In the genomic region with DNA sequence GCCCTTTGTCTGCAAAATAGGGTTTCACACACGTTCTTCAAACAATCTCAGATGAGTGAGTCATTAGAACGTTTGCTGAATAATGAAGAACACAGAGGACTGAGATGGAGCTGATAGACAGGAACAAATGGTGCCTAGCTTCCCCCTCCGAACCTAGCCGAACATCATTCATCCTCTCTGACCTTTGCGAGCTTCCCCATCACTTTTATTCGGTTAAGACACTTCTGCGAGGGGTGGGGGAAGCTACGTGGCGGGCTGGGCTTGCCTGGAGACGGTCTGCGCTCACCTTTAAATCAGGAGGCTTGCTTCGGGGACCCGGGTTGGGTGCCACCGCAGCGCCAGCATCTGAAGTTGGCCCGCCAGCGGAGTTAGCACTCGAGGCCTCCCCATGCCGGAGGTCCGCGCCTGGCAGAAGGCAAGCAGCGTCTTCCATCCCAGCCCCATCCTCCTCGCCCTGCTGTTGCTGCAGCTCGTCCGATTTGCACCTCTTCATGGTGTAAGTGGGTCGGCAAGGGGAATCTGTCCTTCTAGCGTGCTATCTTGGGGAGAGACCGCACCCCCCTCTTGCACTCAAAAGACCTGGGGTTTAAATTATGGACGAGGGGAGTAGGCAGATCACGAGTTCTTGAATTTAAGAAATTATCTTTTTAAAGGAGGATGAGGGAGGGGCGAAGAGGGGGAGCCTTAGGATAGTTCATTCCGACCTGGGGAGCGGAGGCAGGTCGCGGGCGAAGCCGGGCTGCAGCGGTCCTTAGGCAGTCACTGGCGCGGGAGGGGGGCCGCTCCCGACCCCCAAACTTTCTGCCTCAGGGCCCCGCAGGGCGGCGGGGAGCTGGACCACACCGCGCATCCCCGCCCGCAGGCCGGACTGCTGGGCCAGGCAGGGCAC, we compare ENCODE assay signal across 8 mouse cellular contexts. TPM values are rescaled to one million over a fixed set of nuclear protein-coding genes. Genes with fewer than 3 reads are reported as not detected.
DNase-seq lines count a peak whose midpoint lies in the region; ATAC-seq and TF ChIP-seq lines count a peak whose summit lies in the region.

Gene Tmcc2 (minus strand): TSS at position 591 of the 889 bp plus-strand sequence.

- no peaks in the 10 kb centered on the region for H3K9me3 ChIP-seq in forebrain, embryonic 15.5 days
- no peaks in the 10 kb centered on the region for H3K9me3 ChIP-seq in hindbrain, embryonic 11.5 days (ENCODE audit: control insufficient read depth, low read length)
- no peaks in the 10 kb centered on the region for H3K9me3 ChIP-seq in limb, embryonic 12.5 days

- peak within 1 kb of the TSS; percentile 93 for H3K27ac ChIP-seq in forebrain, embryonic 15.5 days (replicated peaks)
- H3K27ac ChIP-seq in hindbrain, embryonic 11.5 days (ENCODE audit: low read depth, low read length) = peak within 1 kb of the TSS; percentile 90
- H3K27ac ChIP-seq in limb, embryonic 12.5 days = peak within 1 kb of the TSS; percentile 80

- peak; percentile 45 to 83 for DNase-seq in spleen, postnatal 4 days (ENCODE audit: low spot score in 2 of 2)
- DNase-seq in spleen, postnatal 14 days (ENCODE audit: low spot score in 2 of 2) = no peak
- DNase-seq in cerebellum, adult 11-12 months = peak; percentile 74
- peak; percentile 74 for DNase-seq in hindbrain, embryonic 11.5 days (ENCODE audit: low spot score)
- DNase-seq in urinary bladder, postnatal 25 days (ENCODE audit: low spot score) = no peak

- TF ChIP-seq POLR2A in myocyte (IDR thresholded peaks at IDR 0.05; ENCODE audit: insufficient read length, low read depth) = peak; percentile 49

- peak; percentile 51 for ATAC-seq in forebrain, embryonic 15.5 days (replicated peaks)
- peak; percentile 32 for ATAC-seq in hindbrain, embryonic 11.5 days (ENCODE audit: low FRiP score)
- ATAC-seq in limb, embryonic 12.5 days (ENCODE audit: insufficient number of reproducible peaks, insufficient read depth, low FRiP score, low TSS enrichment, low read depth) = peak; percentile 38; the same call in 1 of the 2 replicates

- WGBS in forebrain, embryonic 15.5 days = under 1% methylated on average over 49 of the region's 50 CpGs
- WGBS in hindbrain, embryonic 11.5 days = under 1% methylated on average over 50 of the region's 50 CpGs
- under 1% methylated on average over 47 of the region's 50 CpGs for WGBS in limb, embryonic 12.5 days

- peaks cover 55% of the 10 kb centered on the region for H3K4me1 ChIP-seq in forebrain, embryonic 15.5 days
- H3K4me1 ChIP-seq in hindbrain, embryonic 11.5 days (replicated peaks; ENCODE audit: control insufficient read depth, insufficient read depth, low read length) = peaks cover 19% of the 10 kb centered on the region
- H3K4me1 ChIP-seq in limb, embryonic 12.5 days (replicated peaks) = peaks cover 31% of the 10 kb centered on the region

- H3K4me2 ChIP-seq in forebrain, embryonic 15.5 days (replicated peaks) = peak within 1 kb of the TSS; percentile 95
- peak within 1 kb of the TSS; percentile 90 for H3K4me2 ChIP-seq in hindbrain, embryonic 11.5 days (replicated peaks; ENCODE audit: low read depth, low read length)
- H3K4me2 ChIP-seq in limb, embryonic 12.5 days = peak within 1 kb of the TSS; percentile 93
- H3K4me2 ChIP-seq in myocyte (ENCODE audit: low read depth) = peak within 1 kb of the TSS; percentile 94

- H3K4me3 ChIP-seq in forebrain, embryonic 15.5 days = peak within 1 kb of the TSS; percentile 87
- H3K4me3 ChIP-seq in hindbrain, embryonic 11.5 days (ENCODE audit: low read depth, low read length) = peak within 1 kb of the TSS; percentile 79
- H3K4me3 ChIP-seq in limb, embryonic 12.5 days (replicated peaks) = peak within 1 kb of the TSS; percentile 87
- peak within 1 kb of the TSS; percentile 61 for H3K4me3 ChIP-seq in myocyte

- H3ac ChIP-seq in myocyte (ENCODE audit: control insufficient read depth, insufficient read length) = peak within 1 kb of the TSS; percentile 63

- peak within 1 kb of the TSS; percentile 93 for H3K9ac ChIP-seq in forebrain, embryonic 15.5 days (replicated peaks)
- peak within 1 kb of the TSS; percentile 94 for H3K9ac ChIP-seq in hindbrain, embryonic 11.5 days (ENCODE audit: low read depth, low read length)
- H3K9ac ChIP-seq in limb, embryonic 12.5 days (replicated peaks) = peak within 1 kb of the TSS; percentile 93

- H3K27me3 ChIP-seq in forebrain, embryonic 15.5 days = no peaks in the 10 kb centered on the region
- no peaks in the 10 kb centered on the region for H3K27me3 ChIP-seq in hindbrain, embryonic 11.5 days (ENCODE audit: control insufficient read depth, insufficient read depth, low read length)
- no peaks in the 10 kb centered on the region for H3K27me3 ChIP-seq in limb, embryonic 12.5 days
- H3K27me3 ChIP-seq in myocyte (ENCODE audit: control insufficient read depth, insufficient read depth, insufficient read length) = no peaks in the 10 kb centered on the region

- no peaks in the 10 kb centered on the region for H3K36me3 ChIP-seq in forebrain, embryonic 15.5 days
- H3K36me3 ChIP-seq in hindbrain, embryonic 11.5 days (ENCODE audit: control insufficient read depth, insufficient read depth, low read length) = no peaks in the 10 kb centered on the region
- H3K36me3 ChIP-seq in limb, embryonic 12.5 days = no peaks in the 10 kb centered on the region
- H3K36me3 ChIP-seq in myocyte (ENCODE audit: control insufficient read depth, insufficient read depth) = no peaks in the 10 kb centered on the region

- H3K79me2 ChIP-seq in myocyte (ENCODE audit: control insufficient read depth, insufficient read depth) = peaks cover 24% of the 10 kb centered on the region

TF ChIP-seq in myocyte, 11 proteins besides CTCF, POLR2A, EP300 and RAD21:
- no peak for TF ChIP-seq SRF (IDR thresholded peaks at IDR 0.05; ENCODE audit: control insufficient read depth, insufficient read length, low read depth)
- TF ChIP-seq TCF3 (IDR thresholded peaks at IDR 0.05; ENCODE audit: insufficient read length, low read depth) = no peak
- TF ChIP-seq MYOD1 (IDR thresholded peaks at IDR 0.05; ENCODE audit: control insufficient read depth in 1 of 3, insufficient read length in 2 of 3, low read depth in 2 of 3) = peak in 2 of 3 experiments; percentile 81 to 84
- no peak for TF ChIP-seq CEBPB (IDR thresholded peaks at IDR 0.05; ENCODE audit: insufficient read depth, poor library complexity, severe bottlenecking)
- peak; percentile 14 for TF ChIP-seq TCF12 (IDR thresholded peaks at IDR 0.05; ENCODE audit: insufficient read depth, poor library complexity, severe bottlenecking)
- TF ChIP-seq REST (IDR thresholded peaks at IDR 0.05; ENCODE audit: insufficient read depth, insufficient read length) = no peak
- peak; percentile 40 for TF ChIP-seq POLR2AphosphoS2 (IDR thresholded peaks at IDR 0.05; ENCODE audit: insufficient read length, low read depth)

RNA-seq across cellular contexts. Expression of gene Tmcc2, which starts in this region (rescaled TPM):
- 33.1 and 33.3 TPM in 2 replicates for polyA plus RNA-seq in forebrain, embryonic 15.5 days (2015; fragmentation: Nextera tagmentation; extraction: Ambion mirVana)
- 12.0 and 14.1 TPM in 2 replicates for polyA plus RNA-seq in hindbrain, embryonic 11.5 days (2014; fragmentation: Nextera tagmentation; extraction: Ambion mirVana)
- polyA plus RNA-seq in limb, embryonic 12.5 days (2016; fragmentation: Nextera tagmentation; extraction: Ambion mirVana) = 17.7 and 19.0 TPM in 2 replicates
- 35.2 TPM for polyA plus RNA-seq in myocyte (2012; fragmentation: generic; extraction: Trizol)

Comparison
In these comparisons a context has a peak if more than half of its experiments do, and no peak if none do; other contexts are left out.
1. DNase-seq: peak in spleen, postnatal 4 days (2 of 2), cerebellum, adult 11-12 months (single experiment) and hindbrain, embryonic 11.5 days (single experiment); none in spleen, postnatal 14 days (0 of 2) and urinary bladder, postnatal 25 days (single experiment).
2. Peak in every context shown above with its lines, with median percentiles within 50 percentile points of each other: ATAC-seq, H3K27ac ChIP-seq, H3K4me2 ChIP-seq, H3K4me3 ChIP-seq and H3K9ac ChIP-seq.